In the genomic region with DNA sequence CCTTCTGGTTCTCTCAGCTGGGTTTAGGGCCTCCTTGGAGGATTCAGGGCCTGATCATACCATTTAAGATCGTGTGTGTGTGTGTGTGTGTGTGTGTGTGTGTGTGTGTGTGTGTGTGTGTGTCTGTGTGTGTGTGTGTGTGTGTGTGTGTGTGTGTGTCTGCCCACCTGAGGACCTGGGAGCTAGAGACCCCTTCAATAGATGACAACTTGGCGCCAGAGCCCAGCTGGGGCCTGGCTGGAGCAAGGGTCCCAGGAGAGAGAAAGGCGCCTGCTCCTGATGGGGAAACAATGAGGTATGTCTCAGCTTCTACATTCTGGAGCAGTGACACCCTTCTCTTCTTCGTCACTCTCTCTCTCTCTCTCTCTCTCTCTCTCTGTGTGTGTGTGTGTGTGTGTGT, we compare ENCODE assay signal across 12 mouse cellular contexts. TPM values are rescaled to one million over a fixed set of nuclear protein-coding genes. Genes with fewer than 3 reads are reported as not detected.
DNase-seq lines count a peak whose midpoint lies in the region; ATAC-seq and TF ChIP-seq lines count a peak whose summit lies in the region.
"Not testable (repeated sequence)": the region's sequence is repeated elsewhere in the genome, so short reads cannot be mapped to it uniquely, and the experiment has no call there.
"Had no signal": no experiment of that assay in that cellular context is flagged by ENCODE, and none has a peak within 500 bp of the region (broad histone marks: within the 10 kb centered on the region; RNA-seq: fewer than 3 reads in every experiment).

No protein-coding gene starts in this region.

- H3K4me2 ChIP-seq in forebrain, embryonic 12.5 days: peak overlapping the region; percentile 92
- peak overlapping the region; percentile 80 for H3K4me2 ChIP-seq in forebrain, postnatal 0 days (ENCODE audit: low read depth)
- peak overlapping the region; percentile 78 for H3K4me2 ChIP-seq in hindbrain, embryonic 14.5 days (replicated peaks)
- peak overlapping the region; percentile 97 for H3K4me2 ChIP-seq in midbrain, embryonic 11.5 days
- peak overlapping the region; percentile 83 for H3K4me2 ChIP-seq in midbrain, embryonic 16.5 days (ENCODE audit: low read length)
- H3K4me2 ChIP-seq in neural tube, embryonic 14.5 days (ENCODE audit: low read depth, low read length): peak overlapping the region; percentile 57; the same call in 1 of the 2 replicates

- peaks cover 13% of the 10 kb centered on the region for H3K36me3 ChIP-seq in forebrain, embryonic 12.5 days (replicated peaks)
- H3K36me3 ChIP-seq in forebrain, postnatal 0 days (ENCODE audit: insufficient read depth): peaks cover 16% of the 10 kb centered on the region
- H3K36me3 ChIP-seq in hindbrain, embryonic 14.5 days (replicated peaks; ENCODE audit: control insufficient read depth, insufficient read depth): peaks cover 18% of the 10 kb centered on the region
- not testable (repeated sequence) for H3K36me3 ChIP-seq in midbrain, embryonic 11.5 days (ENCODE audit: control insufficient read depth, insufficient read depth, low read length); midbrain, embryonic 16.5 days (ENCODE audit: control insufficient read depth, insufficient read depth, low read length); neural tube, embryonic 14.5 days (ENCODE audit: control insufficient read depth, insufficient read depth, low read length)

- H3K9me3 ChIP-seq in forebrain, embryonic 12.5 days; forebrain, postnatal 0 days (ENCODE audit: low read length); hindbrain, embryonic 14.5 days (ENCODE audit: control insufficient read depth, low read length); midbrain, embryonic 11.5 days (ENCODE audit: control insufficient read depth, low read length); midbrain, embryonic 16.5 days (replicated peaks; ENCODE audit: control insufficient read depth, low read length, poor library complexity, severe bottlenecking); neural tube, embryonic 14.5 days (ENCODE audit: control insufficient read depth, low read length): not testable (repeated sequence)

- H3K9ac ChIP-seq in forebrain, embryonic 12.5 days; forebrain, postnatal 0 days; midbrain, embryonic 11.5 days (ENCODE audit: low read length); neural tube, embryonic 14.5 days (replicated peaks; ENCODE audit: low read depth, low read length): not testable (repeated sequence)
- H3K9ac ChIP-seq in hindbrain, embryonic 14.5 days: peak overlapping the region; percentile 94
- H3K9ac ChIP-seq in midbrain, embryonic 16.5 days (ENCODE audit: low read depth, low read length): peak overlapping the region; percentile 98

- not testable (repeated sequence) for H3K27me3 ChIP-seq in forebrain, embryonic 12.5 days; forebrain, postnatal 0 days (ENCODE audit: insufficient read depth, low read length); hindbrain, embryonic 14.5 days (ENCODE audit: control insufficient read depth, insufficient read depth, low read length); midbrain, embryonic 11.5 days (ENCODE audit: control insufficient read depth, insufficient read depth, low read length); midbrain, embryonic 16.5 days (ENCODE audit: control insufficient read depth, insufficient read depth, low read depth, low read length); neural tube, embryonic 14.5 days (ENCODE audit: control insufficient read depth, insufficient read depth, low read length)

- peak; percentile 53 for DNase-seq in cerebellum, adult 9-11 months
- not testable (repeated sequence) for DNase-seq in forebrain, postnatal 0 days; hindbrain, embryonic 14.5 days (ENCODE audit: low spot score); midbrain, embryonic 11.5 days (ENCODE audit: low spot score, missing footprints)

- H3K27ac ChIP-seq in forebrain, embryonic 12.5 days; forebrain, postnatal 0 days (ENCODE audit: low read depth, low read length); hindbrain, embryonic 14.5 days; midbrain, embryonic 11.5 days (ENCODE audit: low read depth, low read length); neural tube, embryonic 14.5 days (ENCODE audit: low read depth, low read length): not testable (repeated sequence)
- H3K27ac ChIP-seq in midbrain, embryonic 16.5 days (ENCODE audit: low read length): peak overlapping the region; percentile 82

- WGBS in forebrain, embryonic 12.5 days: 44% methylated on average over 3 of the region's 4 CpGs
- WGBS in forebrain, postnatal 0 days: 39% methylated on average over 4 of the region's 4 CpGs
- WGBS in hindbrain, embryonic 14.5 days: 27% methylated on average over 3 of the region's 4 CpGs
- 62% methylated on average over 4 of the region's 4 CpGs for WGBS in midbrain, embryonic 11.5 days
- 21% methylated on average over 3 of the region's 4 CpGs for WGBS in midbrain, embryonic 16.5 days
- 29% methylated on average over 3 of the region's 4 CpGs for WGBS in neural tube, embryonic 14.5 days

- not testable (repeated sequence) for TF ChIP-seq CTCF in forebrain, postnatal 0 days (IDR thresholded peaks at IDR 0.05; ENCODE audit: low read depth)

- not testable (repeated sequence) for ATAC-seq in forebrain, embryonic 12.5 days (ENCODE audit: low FRiP score); forebrain, postnatal 0 days; hindbrain, embryonic 14.5 days (ENCODE audit: low FRiP score); midbrain, embryonic 11.5 days (ENCODE audit: low FRiP score); midbrain, embryonic 16.5 days; neural tube, embryonic 14.5 days (ENCODE audit: low read depth)

- H3K4me3 ChIP-seq in forebrain, embryonic 12.5 days (replicated peaks): peak overlapping the region; percentile 81
- H3K4me3 ChIP-seq in forebrain, postnatal 0 days (ENCODE audit: low read depth, low read length): peak overlapping the region; percentile 76
- peak overlapping the region; percentile 84 for H3K4me3 ChIP-seq in hindbrain, embryonic 14.5 days (replicated peaks; ENCODE audit: low read length)
- 0 out of 2 replicates have a peak overlapping the region, but pooled peaks have one; percentile 75 for H3K4me3 ChIP-seq in midbrain, embryonic 11.5 days (ENCODE audit: low read depth, low read length)
- peak overlapping the region; percentile 89 for H3K4me3 ChIP-seq in midbrain, embryonic 16.5 days (ENCODE audit: low read depth, low read length)
- H3K4me3 ChIP-seq in neural tube, embryonic 14.5 days (ENCODE audit: low read depth, low read length): peak overlapping the region; percentile 83

- peaks cover 38% of the 10 kb centered on the region for H3K4me1 ChIP-seq in forebrain, embryonic 12.5 days
- not testable (repeated sequence) for H3K4me1 ChIP-seq in forebrain, postnatal 0 days (ENCODE audit: insufficient read depth)
- H3K4me1 ChIP-seq in hindbrain, embryonic 14.5 days (replicated peaks; ENCODE audit: control insufficient read depth, insufficient read depth, low read length): peaks cover 30% of the 10 kb centered on the region
- H3K4me1 ChIP-seq in midbrain, embryonic 11.5 days (ENCODE audit: control insufficient read depth, insufficient read depth, low read length): peaks cover 19% of the 10 kb centered on the region
- H3K4me1 ChIP-seq in midbrain, embryonic 16.5 days (ENCODE audit: control insufficient read depth, insufficient read depth, low read length): peaks cover 27% of the 10 kb centered on the region
- H3K4me1 ChIP-seq in neural tube, embryonic 14.5 days (ENCODE audit: control insufficient read depth, insufficient read depth, low read length): peaks cover 14% of the 10 kb centered on the region

RNA-seq across cellular contexts. Expression of gene Mapk8ip1, which starts 1.2 kb away (rescaled TPM):
- 83.2 and 83.5 TPM in 2 replicates for polyA plus RNA-seq in forebrain, embryonic 12.5 days (2016; fragmentation: Nextera tagmentation; extraction: Ambion mirVana)
- total RNA-seq in forebrain, postnatal 0 days (2014; rRNA removed): 223 and 225 TPM in 2 replicates
- polyA plus RNA-seq in forebrain, postnatal 0 days (2015; fragmentation: Nextera tagmentation; extraction: Ambion mirVana): 129 and 150 TPM in 2 replicates
- 68.8 and 74.5 TPM in 2 replicates for polyA plus RNA-seq in hindbrain, embryonic 14.5 days (2014; fragmentation: Nextera tagmentation; extraction: Ambion mirVana)
- polyA plus RNA-seq in midbrain, embryonic 11.5 days (2014; fragmentation: Nextera tagmentation; extraction: Ambion mirVana): 34.5 and 37.1 TPM in 2 replicates
- 126 and 129 TPM in 2 replicates for polyA plus RNA-seq in midbrain, embryonic 16.5 days (2015; fragmentation: Nextera tagmentation; extraction: Ambion mirVana)
- polyA plus RNA-seq in neural tube, embryonic 14.5 days (2014; fragmentation: Nextera tagmentation; extraction: Ambion mirVana): 51.8 and 64.3 TPM in 2 replicates
- total RNA-seq: megakaryocyte-erythroid progenitor cell, adult 5-6 weeks; neutrophil, adult 5-6 weeks had no signal

RNA-seq across cellular contexts. Expression of gene 1700029I15Rik, which starts 17.5 kb away (rescaled TPM):
- polyA plus RNA-seq in forebrain, embryonic 12.5 days (2016; fragmentation: Nextera tagmentation; extraction: Ambion mirVana): 5.6 and 6.8 TPM in 2 replicates
- 2.3 and 2.6 TPM in 2 replicates for total RNA-seq in forebrain, postnatal 0 days (2014; rRNA removed)
- polyA plus RNA-seq in forebrain, postnatal 0 days (2015; fragmentation: Nextera tagmentation; extraction: Ambion mirVana): 2.4 and 3.1 TPM in 2 replicates
- polyA plus RNA-seq in hindbrain, embryonic 14.5 days (2014; fragmentation: Nextera tagmentation; extraction: Ambion mirVana): 2.9 and 4.2 TPM in 2 replicates
- polyA plus RNA-seq in midbrain, embryonic 11.5 days (2014; fragmentation: Nextera tagmentation; extraction: Ambion mirVana): 1.5 and 2.0 TPM in 2 replicates
- 6.1 and 9.5 TPM in 2 replicates for polyA plus RNA-seq in midbrain, embryonic 16.5 days (2015; fragmentation: Nextera tagmentation; extraction: Ambion mirVana)
- polyA plus RNA-seq in neural tube, embryonic 14.5 days (2014; fragmentation: Nextera tagmentation; extraction: Ambion mirVana): 3.9 and 4.2 TPM in 2 replicates

RNA-seq across cellular contexts. Expression of gene Large2, which starts 25.2 kb away (rescaled TPM):
- 5.3 and 5.5 TPM in 2 replicates for polyA plus RNA-seq in forebrain, embryonic 12.5 days (2016; fragmentation: Nextera tagmentation; extraction: Ambion mirVana)
- total RNA-seq in forebrain, postnatal 0 days (2014; rRNA removed): 0.10 and 1.8 TPM in 2 replicates
- 1.1 and 1.5 TPM in 2 replicates for polyA plus RNA-seq in forebrain, postnatal 0 days (2015; fragmentation: Nextera tagmentation; extraction: Ambion mirVana)
- 2.0 and 2.4 TPM in 2 replicates for polyA plus RNA-seq in hindbrain, embryonic 14.5 days (2014; fragmentation: Nextera tagmentation; extraction: Ambion mirVana)
- polyA plus RNA-seq in midbrain, embryonic 11.5 days (2014; fragmentation: Nextera tagmentation; extraction: Ambion mirVana): 8.9 and 10.6 TPM in 2 replicates
- 1.9 and 2.0 TPM in 2 replicates for polyA plus RNA-seq in midbrain, embryonic 16.5 days (2015; fragmentation: Nextera tagmentation; extraction: Ambion mirVana)
- 0.97 and 2.2 TPM in 2 replicates for polyA plus RNA-seq in neural tube, embryonic 14.5 days (2014; fragmentation: Nextera tagmentation; extraction: Ambion mirVana)
- total RNA-seq: heart, adult 2 months; megakaryocyte-erythroid progenitor cell, adult 5-6 weeks; neutrophil, adult 5-6 weeks had no signal
- polyA plus RNA-seq: CD4-positive, CD25-positive, alpha-beta regulatory T cell, adult 4 months; macrophage had no signal

RNA-seq across cellular contexts. Expression of gene Pex16, which starts 25.4 kb away (rescaled TPM):
- polyA plus RNA-seq in forebrain, embryonic 12.5 days (2016; fragmentation: Nextera tagmentation; extraction: Ambion mirVana): 22.8 and 24.2 TPM in 2 replicates
- total RNA-seq in forebrain, postnatal 0 days (2014; rRNA removed): 33.5 and 41.1 TPM in 2 replicates
- 53.2 and 53.7 TPM in 2 replicates for polyA plus RNA-seq in forebrain, postnatal 0 days (2015; fragmentation: Nextera tagmentation; extraction: Ambion mirVana)
- polyA plus RNA-seq in hindbrain, embryonic 14.5 days (2014; fragmentation: Nextera tagmentation; extraction: Ambion mirVana): 32.7 TPM in 2 replicates
- polyA plus RNA-seq in midbrain, embryonic 11.5 days (2014; fragmentation: Nextera tagmentation; extraction: Ambion mirVana): 17.7 and 20.0 TPM in 2 replicates
- polyA plus RNA-seq in midbrain, embryonic 16.5 days (2015; fragmentation: Nextera tagmentation; extraction: Ambion mirVana): 39.7 and 40.1 TPM in 2 replicates
- polyA plus RNA-seq in neural tube, embryonic 14.5 days (2014; fragmentation: Nextera tagmentation; extraction: Ambion mirVana): 32.4 and 37.0 TPM in 2 replicates

RNA-seq across cellular contexts. Expression of gene Cry2, which starts 34.0 kb away (rescaled TPM):
- 29.1 and 31.2 TPM in 2 replicates for polyA plus RNA-seq in forebrain, embryonic 12.5 days (2016; fragmentation: Nextera tagmentation; extraction: Ambion mirVana)
- 26.5 and 36.7 TPM in 2 replicates for total RNA-seq in forebrain, postnatal 0 days (2014; rRNA removed)
- polyA plus RNA-seq in forebrain, postnatal 0 days (2015; fragmentation: Nextera tagmentation; extraction: Ambion mirVana): 28.5 and 43.2 TPM in 2 replicates
- polyA plus RNA-seq in hindbrain, embryonic 14.5 days (2014; fragmentation: Nextera tagmentation; extraction: Ambion mirVana): 34.6 and 35.5 TPM in 2 replicates
- polyA plus RNA-seq in midbrain, embryonic 11.5 days (2014; fragmentation: Nextera tagmentation; extraction: Ambion mirVana): 20.5 and 21.9 TPM in 2 replicates
- polyA plus RNA-seq in midbrain, embryonic 16.5 days (2015; fragmentation: Nextera tagmentation; extraction: Ambion mirVana): 51.6 and 53.4 TPM in 2 replicates
- 41.7 and 43.5 TPM in 2 replicates for polyA plus RNA-seq in neural tube, embryonic 14.5 days (2014; fragmentation: Nextera tagmentation; extraction: Ambion mirVana)
